Mouse (Mus musculus): Measurements from ENCODE around the gene Phex. TPM values are rescaled to one million over a fixed set of nuclear protein-coding genes. Genes with fewer than 3 reads are reported as not detected.

Gene Phex
- polyA plus RNA-seq (2015; fragmentation: Nextera tagmentation; extraction: Ambion mirVana), result 0.18 and 0.20 TPM in 2 replicates

DNA sequence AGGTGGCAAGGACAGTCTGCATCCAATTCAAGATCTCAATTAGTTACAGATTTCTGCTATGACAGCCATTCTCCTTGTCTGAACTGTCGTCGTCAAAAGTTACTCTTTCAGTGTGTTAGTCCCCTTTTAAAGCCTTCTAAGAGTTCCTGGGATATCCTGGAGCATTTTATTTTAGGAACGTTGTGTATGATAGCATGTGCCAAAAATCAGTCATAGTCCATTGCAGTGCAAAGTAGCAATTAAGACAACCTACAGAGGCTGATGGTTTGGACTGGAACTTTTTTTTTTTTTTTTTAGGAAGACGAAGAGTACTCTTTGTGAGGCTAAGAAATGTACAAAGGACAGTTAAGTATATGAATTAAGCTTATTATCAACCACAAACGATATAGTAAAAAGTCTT is at the start of gene Phex:
TSS of gene Phex (minus strand) at position 101 of the 400 bp plus-strand sequence.
- no peak for ATAC-seq (replicated peaks)
- no peaks in the 10 kb centered on the region for H3K4me1 ChIP-seq
- no peak within 1 kb of the TSS for H3K27ac ChIP-seq (replicated peaks)
- H3K36me3 ChIP-seq, result no peaks in the 10 kb centered on the region
- no peak within 1 kb of the TSS for H3K9ac ChIP-seq (replicated peaks)
- no peak within 1 kb of the TSS for H3K4me3 ChIP-seq
- H3K27me3 ChIP-seq, result no peaks in the 10 kb centered on the region
- H3K9me3 ChIP-seq, result no peaks in the 10 kb centered on the region
- H3K4me2 ChIP-seq (replicated peaks), result no peak within 1 kb of the TSS
- WGBS, result 41% methylated on average over 5 of the region's 5 CpGs

DNA sequence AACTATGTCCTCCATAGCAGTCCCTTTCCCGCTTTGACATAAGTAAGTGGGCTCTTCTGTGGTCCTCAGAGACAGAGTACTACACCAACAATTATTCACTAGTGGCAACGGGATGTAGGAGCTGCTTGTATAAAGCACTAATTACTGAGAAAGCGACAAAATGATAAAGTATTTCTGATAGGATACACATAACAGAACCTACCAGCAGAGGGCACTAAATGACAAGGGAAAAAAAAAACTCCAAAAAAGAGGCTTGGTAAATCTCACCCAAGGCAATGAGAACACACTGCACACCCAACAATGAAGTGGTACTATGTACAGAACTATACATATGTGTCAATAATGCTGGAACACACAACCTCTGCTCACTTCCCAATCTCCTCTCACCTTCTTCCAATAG is 47.6 kb upstream of the Phex start:
- Histone ChIP-seq H3K9me3 (no peaks in the 10 kb centered on the region), H3K36me3 (no peaks in the 10 kb centered on the region), H3K4me2 (replicated peaks) (no peak overlapping the region), H3K27me3 (no peaks in the 10 kb centered on the region), H3K4me1 (no peaks in the 10 kb centered on the region), H3K9ac (replicated peaks) (no peak overlapping the region), H3K27ac (replicated peaks) (no peak overlapping the region), H3K4me3 (no peak overlapping the region)
- WGBS, result 56% methylated on average over 3 of the region's 3 CpGs
- ATAC-seq (replicated peaks), result 0 out of 2 replicates have a peak, but pooled peaks have one; percentile 41

DNA sequence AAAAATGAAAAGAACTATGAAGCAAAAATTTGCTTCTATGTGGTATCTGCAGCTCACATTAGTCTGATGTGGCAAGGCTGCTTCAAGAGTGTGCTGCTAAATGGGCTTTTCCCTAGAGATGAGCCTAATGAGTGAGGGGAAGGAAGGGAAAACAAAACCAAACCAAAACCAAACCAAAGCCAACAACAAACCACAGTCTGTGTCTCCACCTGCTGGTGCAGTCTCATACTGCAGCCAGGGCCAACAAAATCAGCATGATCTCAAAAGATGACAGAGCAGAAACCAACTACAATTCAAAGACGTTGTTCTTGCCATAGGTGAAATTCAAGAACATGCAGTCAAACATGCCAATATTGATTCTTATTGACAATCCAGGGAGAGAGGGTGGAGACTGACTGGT is 39.3 kb upstream of the Phex start:
- Histone ChIP-seq H3K4me1 (no peaks in the 10 kb centered on the region), H3K4me3 (no peak overlapping the region), H3K9me3 (no peaks in the 10 kb centered on the region), H3K27me3 (no peaks in the 10 kb centered on the region), H3K27ac (replicated peaks) (no peak overlapping the region), H3K4me2 (replicated peaks) (no peak overlapping the region), H3K9ac (replicated peaks) (no peak overlapping the region), H3K36me3 (no peaks in the 10 kb centered on the region)
- 50% methylated on average over 1 of the region's 1 CpGs for WGBS
- ATAC-seq (replicated peaks), result 0 out of 2 replicates have a peak, but pooled peaks have one; percentile 23

DNA sequence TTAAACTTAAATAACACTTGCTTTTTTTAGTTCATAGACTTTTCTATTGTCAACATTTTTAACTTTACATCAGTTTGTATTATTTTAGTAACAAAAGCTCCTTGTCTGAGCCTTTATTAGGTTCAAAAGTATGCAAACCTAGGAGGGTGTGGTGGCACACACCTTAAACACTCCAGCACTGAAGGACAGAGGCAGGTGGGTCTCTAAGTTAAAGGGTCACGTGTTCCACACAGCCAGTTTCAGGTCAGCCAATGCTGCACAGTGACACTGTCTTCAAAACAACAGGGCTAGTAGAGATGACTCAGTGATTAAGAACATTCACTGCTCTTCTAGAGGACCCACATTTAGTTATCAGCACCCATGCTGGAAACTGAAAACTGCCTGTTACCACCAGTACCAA is 33.9 kb upstream of the Phex start:
- no peak for ATAC-seq (replicated peaks)
- 79% methylated on average over 1 of the region's 1 CpGs for WGBS

DNA sequence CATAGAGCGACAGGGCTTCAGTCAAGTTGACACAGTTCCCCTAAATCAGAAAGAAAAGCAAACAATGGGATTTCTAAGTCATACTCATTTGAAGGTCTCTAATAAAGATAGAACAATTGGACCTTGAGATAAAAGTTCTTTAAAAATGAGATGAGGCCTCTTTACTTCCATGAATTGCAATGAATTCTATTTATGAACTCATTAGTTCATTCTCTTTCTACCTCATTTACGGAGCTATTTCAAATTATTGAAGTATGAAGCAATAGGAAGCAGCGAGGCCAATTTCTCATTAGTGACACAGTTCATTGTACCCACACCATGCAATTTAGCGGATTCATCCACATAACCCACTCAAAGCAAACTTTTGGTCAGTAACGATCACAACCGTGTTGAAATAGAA is 32.3 kb upstream of the Phex start:
- ATAC-seq (replicated peaks), result no peak
- Histone ChIP-seq H3K4me1 (no peaks in the 10 kb centered on the region), H3K9ac (replicated peaks) (no peak overlapping the region), H3K27ac (replicated peaks) (no peak overlapping the region), H3K27me3 (no peaks in the 10 kb centered on the region), H3K36me3 (no peaks in the 10 kb centered on the region), H3K9me3 (no peaks in the 10 kb centered on the region), H3K4me2 (replicated peaks) (no peak overlapping the region), H3K4me3 (no peak overlapping the region)
- WGBS, result 42% methylated on average over 6 of the region's 6 CpGs

More for the DNA sequence above, 33.9 kb upstream of the Phex start:
- Histone ChIP-seq H3K9me3 (no peaks in the 10 kb centered on the region), H3K27me3 (no peaks in the 10 kb centered on the region), H3K4me1 (no peaks in the 10 kb centered on the region), H3K36me3 (no peaks in the 10 kb centered on the region), H3K9ac (replicated peaks) (no peak overlapping the region), H3K27ac (replicated peaks) (no peak overlapping the region), H3K4me3 (no peak overlapping the region), H3K4me2 (replicated peaks) (no peak overlapping the region)

DNA sequence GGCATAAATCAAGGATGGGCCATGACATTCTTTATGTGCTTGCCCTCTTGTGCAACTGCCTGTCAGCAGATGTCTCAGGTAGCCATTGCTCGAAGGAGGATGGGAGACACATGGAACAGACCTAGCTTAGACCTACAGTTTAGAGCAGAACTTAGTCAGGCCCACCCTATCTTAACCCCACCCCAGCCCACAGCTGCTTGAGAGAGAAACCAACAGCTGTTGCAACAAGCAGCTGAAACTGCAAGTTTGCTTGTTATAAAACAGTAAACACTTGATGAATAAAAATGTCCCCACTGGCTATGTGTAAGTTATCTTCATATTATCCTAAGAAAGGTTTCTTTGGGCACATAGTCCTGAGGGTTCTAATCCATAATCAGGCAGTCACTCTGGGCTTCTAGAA is 19.7 kb upstream of the Phex start:
- no peak overlapping the region for H3K4me2 ChIP-seq (replicated peaks)
- WGBS, result 89% methylated on average over 1 of the region's 1 CpGs
- H3K27me3 ChIP-seq, result no peaks in the 10 kb centered on the region
- H3K9ac ChIP-seq (replicated peaks), result no peak overlapping the region
- H3K9me3 ChIP-seq, result no peaks in the 10 kb centered on the region
- ATAC-seq (replicated peaks), result no peak
- no peaks in the 10 kb centered on the region for H3K4me1 ChIP-seq
- no peaks in the 10 kb centered on the region for H3K36me3 ChIP-seq
- H3K27ac ChIP-seq (replicated peaks), result no peak overlapping the region
- no peak overlapping the region for H3K4me3 ChIP-seq

DNA sequence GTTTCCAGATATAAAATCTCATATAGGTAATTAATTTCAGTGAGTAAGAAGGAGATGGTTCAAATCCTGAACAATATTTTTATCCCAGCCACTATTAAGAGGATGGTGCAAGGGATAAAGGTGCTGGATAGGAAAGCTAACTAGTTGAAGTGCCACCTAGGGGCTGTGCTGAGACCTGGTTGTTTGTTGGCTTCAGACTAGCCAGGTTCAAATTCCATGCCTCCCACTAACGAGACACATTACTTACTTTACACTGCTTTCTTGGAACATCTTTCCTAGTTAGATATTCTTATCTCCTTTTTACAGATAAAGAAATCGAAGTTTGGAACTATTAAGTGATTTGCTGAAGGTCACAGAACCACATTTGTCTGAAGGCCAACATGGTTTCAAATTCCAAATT is 4.3 kb upstream of the Phex start:
- WGBS, result 47% methylated on average over 2 of the region's 2 CpGs

DNA sequence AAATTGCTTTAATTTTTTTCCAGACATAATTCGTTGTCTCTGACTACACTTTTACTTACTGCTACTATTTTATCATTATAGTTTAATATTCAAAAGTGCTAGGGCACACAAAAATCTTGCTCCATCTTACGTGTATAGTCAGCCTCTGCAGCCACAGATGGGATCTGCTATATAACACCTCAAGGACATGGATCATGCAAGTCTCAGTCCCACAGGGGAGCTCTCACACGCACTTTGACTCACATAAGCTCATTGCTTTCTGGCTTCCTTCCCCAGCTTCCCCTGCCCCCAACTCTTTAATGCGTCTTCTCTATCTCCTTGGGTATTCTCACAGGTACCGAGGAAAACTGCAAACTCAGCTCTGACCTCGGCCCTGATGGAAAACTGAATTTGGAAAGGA is 10.2 kb downstream of the Phex start:
- H3K27ac ChIP-seq (replicated peaks), result no peak overlapping the region
- H3K27me3 ChIP-seq, result no peaks in the 10 kb centered on the region
- H3K36me3 ChIP-seq, result no peaks in the 10 kb centered on the region
- WGBS, result 76% methylated on average over 6 of the region's 6 CpGs
- H3K4me1 ChIP-seq, result no peaks in the 10 kb centered on the region
- no peak overlapping the region for H3K9ac ChIP-seq (replicated peaks)
- ATAC-seq (replicated peaks), result no peak
- H3K4me3 ChIP-seq, result no peak overlapping the region
- H3K9me3 ChIP-seq, result no peaks in the 10 kb centered on the region
- H3K4me2 ChIP-seq (replicated peaks), result no peak overlapping the region

More for the DNA sequence above, 4.3 kb upstream of the Phex start:
- Histone ChIP-seq H3K4me1 (no peaks in the 10 kb centered on the region), H3K27me3 (no peaks in the 10 kb centered on the region), H3K4me3 (no peak overlapping the region), H3K36me3 (no peaks in the 10 kb centered on the region), H3K9me3 (no peaks in the 10 kb centered on the region), H3K4me2 (replicated peaks) (no peak overlapping the region), H3K9ac (replicated peaks) (no peak overlapping the region), H3K27ac (replicated peaks) (no peak overlapping the region)
- no peak for ATAC-seq (replicated peaks)

DNA sequence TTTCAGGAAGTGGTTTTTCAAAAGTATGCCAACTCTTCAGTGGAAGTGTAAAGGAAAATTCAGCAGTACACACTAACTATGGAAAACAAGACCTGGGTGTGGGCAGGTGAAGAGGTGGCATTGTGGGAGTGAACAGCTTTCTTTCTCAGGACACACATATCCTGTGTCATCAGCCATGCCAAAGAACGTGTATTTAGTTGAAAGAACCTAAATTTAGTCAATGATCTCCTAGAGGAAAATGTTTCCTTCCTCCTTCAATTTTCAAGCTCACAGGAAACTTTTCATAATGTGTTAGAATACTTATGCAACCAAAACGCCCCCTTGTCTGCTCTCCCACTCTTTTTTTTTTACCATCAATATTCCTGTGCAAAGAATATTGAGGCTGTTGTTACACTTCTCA is 23.9 kb downstream of the Phex start:
- H3K27ac ChIP-seq (replicated peaks), result no peak overlapping the region
- no peaks in the 10 kb centered on the region for H3K9me3 ChIP-seq
- H3K4me3 ChIP-seq, result no peak overlapping the region
- 70% methylated on average over 2 of the region's 2 CpGs for WGBS
- H3K27me3 ChIP-seq, result no peaks in the 10 kb centered on the region
- no peaks in the 10 kb centered on the region for H3K4me1 ChIP-seq
- ATAC-seq (replicated peaks), result no peak
- H3K4me2 ChIP-seq (replicated peaks), result no peak overlapping the region
- H3K9ac ChIP-seq (replicated peaks), result no peak overlapping the region
- H3K36me3 ChIP-seq, result no peaks in the 10 kb centered on the region

DNA sequence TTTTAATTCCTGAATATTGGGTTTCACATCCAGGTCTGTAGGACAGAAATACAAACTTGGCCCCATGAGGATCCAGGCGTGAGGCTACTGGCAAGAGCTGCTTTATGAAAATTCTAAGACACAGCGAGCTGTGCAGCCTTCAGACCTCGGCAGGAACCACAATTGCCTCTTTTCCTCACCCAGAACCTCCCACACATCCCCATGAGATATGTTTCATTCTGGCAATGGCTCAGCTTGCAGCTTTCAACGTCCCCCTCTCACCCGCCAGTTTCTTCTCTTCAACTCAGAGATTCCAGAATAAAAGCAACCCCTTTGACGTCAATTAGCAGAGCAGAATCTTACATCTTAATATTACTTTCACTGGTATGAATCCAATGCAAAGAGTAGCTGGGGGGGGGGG is 25.0 kb downstream of the Phex start:
- ATAC-seq (replicated peaks), result no peak
- H3K4me3 ChIP-seq, result no peak overlapping the region
- H3K4me1 ChIP-seq, result no peaks in the 10 kb centered on the region
- H3K36me3 ChIP-seq, result no peaks in the 10 kb centered on the region
- H3K27ac ChIP-seq (replicated peaks), result no peak overlapping the region
- H3K27me3 ChIP-seq, result no peaks in the 10 kb centered on the region
- no peak overlapping the region for H3K9ac ChIP-seq (replicated peaks)
- H3K9me3 ChIP-seq, result no peaks in the 10 kb centered on the region
- WGBS, result 75% methylated on average over 6 of the region's 6 CpGs
- no peak overlapping the region for H3K4me2 ChIP-seq (replicated peaks)

DNA sequence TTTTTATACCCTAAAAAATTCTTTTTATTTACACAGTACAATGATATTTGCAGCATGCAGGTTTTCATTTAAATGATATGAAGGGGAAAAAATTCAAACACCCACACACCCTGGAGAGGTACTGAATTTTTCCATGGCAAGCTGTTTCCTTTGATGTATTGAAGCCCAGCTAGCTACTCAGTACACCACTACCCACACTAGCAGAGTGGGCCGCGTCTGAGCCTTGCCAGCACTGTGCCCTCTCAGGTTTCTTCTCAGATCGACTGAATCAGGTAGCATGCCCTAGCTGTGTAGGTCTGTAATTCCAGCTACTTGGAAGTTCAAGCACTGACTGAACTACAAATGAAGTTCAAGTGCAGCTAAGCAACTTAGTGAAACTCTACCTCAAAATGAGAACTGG is 26.7 kb downstream of the Phex start:
- WGBS, result 83% methylated on average over 3 of the region's 3 CpGs
- Histone ChIP-seq H3K27ac (replicated peaks) (no peak overlapping the region), H3K36me3 (no peaks in the 10 kb centered on the region), H3K9ac (replicated peaks) (no peak overlapping the region), H3K9me3 (no peaks in the 10 kb centered on the region), H3K4me3 (no peak overlapping the region), H3K4me1 (no peaks in the 10 kb centered on the region), H3K4me2 (replicated peaks) (no peak overlapping the region), H3K27me3 (no peaks in the 10 kb centered on the region)
- no peak for ATAC-seq (replicated peaks)

DNA sequence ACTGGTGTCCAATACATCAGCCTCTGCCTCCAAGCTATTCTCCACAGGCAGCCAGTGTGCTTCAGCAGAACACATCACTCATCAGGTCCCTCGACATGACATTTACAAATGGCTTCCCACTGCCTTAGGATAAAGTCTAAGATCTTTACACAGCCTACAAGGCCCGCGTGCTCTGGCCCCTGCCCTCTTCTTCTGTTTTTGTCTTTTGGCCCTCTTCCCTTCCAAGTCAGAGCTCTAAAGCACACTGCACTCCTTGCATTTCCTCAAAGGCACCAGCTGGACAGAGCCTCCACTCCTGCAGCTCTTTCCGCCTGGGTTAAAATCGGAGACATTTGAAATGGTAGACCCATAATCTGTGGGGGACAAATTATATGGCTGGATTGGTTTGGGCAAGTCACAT is 28.1 kb downstream of the Phex start:
- Histone ChIP-seq H3K27me3 (no peaks in the 10 kb centered on the region), H3K36me3 (no peaks in the 10 kb centered on the region), H3K4me1 (no peaks in the 10 kb centered on the region), H3K4me3 (no peak overlapping the region), H3K9me3 (no peaks in the 10 kb centered on the region), H3K4me2 (replicated peaks) (no peak overlapping the region), H3K9ac (replicated peaks) (no peak overlapping the region), H3K27ac (replicated peaks) (no peak overlapping the region)
- 83% methylated on average over 5 of the region's 5 CpGs for WGBS
- no peak for ATAC-seq (replicated peaks)

DNA sequence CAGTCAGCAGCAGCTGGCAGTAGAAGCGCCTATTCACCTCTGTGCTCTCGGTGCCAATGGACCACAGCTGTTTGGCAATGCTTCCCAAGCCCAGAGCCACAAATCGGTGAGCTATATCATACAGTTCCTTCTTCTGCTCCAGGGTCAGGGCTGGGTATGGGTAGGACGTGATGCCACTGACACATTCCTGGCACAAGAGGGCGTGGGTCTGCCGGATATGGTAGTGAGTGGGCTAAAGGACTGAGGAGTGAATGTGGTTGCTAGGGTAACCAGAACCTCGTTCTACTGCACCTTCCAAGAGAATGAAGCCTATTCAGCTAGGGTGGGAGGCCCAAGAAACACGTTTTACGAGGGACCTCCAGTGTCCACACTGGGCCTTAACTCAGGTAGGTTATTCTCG is 36.3 kb downstream of the Phex start:
- Histone ChIP-seq H3K4me1 (no peaks in the 10 kb centered on the region), H3K9me3 (no peaks in the 10 kb centered on the region), H3K27me3 (no peaks in the 10 kb centered on the region), H3K4me3 (no peak overlapping the region), H3K9ac (replicated peaks) (no peak overlapping the region), H3K4me2 (replicated peaks) (no peak overlapping the region), H3K27ac (replicated peaks) (no peak overlapping the region), H3K36me3 (no peaks in the 10 kb centered on the region)
- WGBS, result 62% methylated on average over 10 of the region's 10 CpGs
- no peak for ATAC-seq (replicated peaks)

Measured in forebrain, embryonic 15.5 days (tissue).